Mouse (Mus musculus): ENCODE results near the gene Tiam1.

DNA sequence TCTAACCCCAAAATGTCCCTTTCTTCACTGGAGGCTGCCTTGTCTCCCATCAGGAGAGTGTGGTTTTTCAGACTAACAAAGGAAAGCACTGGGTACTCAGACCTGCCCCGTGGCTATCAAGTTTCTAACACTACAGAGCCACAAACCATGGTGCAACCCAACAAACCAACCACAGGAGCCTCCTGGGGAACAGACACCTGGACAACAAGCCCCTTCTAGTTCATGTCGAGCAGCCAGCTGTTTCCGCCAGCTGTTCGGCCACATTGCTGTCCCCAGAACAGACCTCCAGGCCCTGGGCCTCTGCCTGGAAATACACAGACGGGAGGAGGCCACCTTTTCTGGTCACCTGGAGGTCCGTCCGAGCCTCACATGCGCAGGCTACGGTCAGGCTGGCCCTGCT is 21.1 kb downstream of the Tiam1 start:
- TF ChIP-seq CTCF (IDR thresholded peaks at IDR 0.05; ENCODE audit: low read depth, low read length) (no peak), GATA1 (IDR thresholded peaks at IDR 0.05; ENCODE audit: borderline replicate concordance, low read length) (no peak)
